Comparison of ENCODE assay signal across 15 mouse cellular contexts in the genomic region with DNA sequence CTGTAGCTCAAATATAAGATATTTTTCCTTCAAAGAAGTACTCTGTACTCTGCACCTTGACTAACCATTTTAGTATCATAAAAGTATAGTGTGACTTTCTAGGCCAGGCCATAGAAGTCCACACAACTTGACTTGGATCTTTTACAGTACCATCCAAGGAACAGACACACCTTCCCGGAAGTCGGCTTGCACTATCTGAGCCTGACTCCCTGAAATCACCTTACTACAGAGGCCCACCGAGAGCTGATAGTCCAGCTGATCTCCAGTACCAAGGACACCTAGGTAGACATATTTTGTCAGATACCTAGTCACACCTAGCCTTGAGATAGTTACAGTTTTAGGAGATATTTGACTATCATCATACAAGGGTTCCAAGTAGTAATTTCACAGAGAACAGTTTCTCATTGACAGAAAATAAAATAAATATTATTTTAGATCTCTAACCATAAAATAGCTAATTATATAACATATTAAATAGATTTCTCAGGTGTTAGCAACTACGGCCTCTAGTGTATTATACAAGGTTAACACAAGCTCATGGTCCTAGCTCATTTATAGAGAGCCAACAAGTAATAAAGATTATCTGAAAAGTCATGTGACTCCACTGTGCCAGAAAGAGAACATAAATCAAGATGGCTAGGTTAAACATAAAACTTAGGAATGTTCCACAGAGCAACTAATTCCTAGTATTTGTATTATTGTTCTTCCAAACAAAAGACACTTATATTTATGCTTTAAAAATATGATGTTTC.
"Had no signal": no experiment of that assay in that cellular context is flagged by ENCODE, and none has a peak within 500 bp of the region (broad histone marks: within the 10 kb centered on the region; RNA-seq: fewer than 3 reads in every experiment).

No protein-coding gene starts in this region.

- H3K9me3 ChIP-seq: megakaryocyte, embryonic 14.5 days; midbrain, embryonic 13.5 days; midbrain, embryonic 15.5 days; neural tube, embryonic 12.5 days had no signal

- H3K36me3 ChIP-seq: midbrain, embryonic 13.5 days; midbrain, embryonic 15.5 days; neural tube, embryonic 12.5 days had no signal

- H3K27me3 ChIP-seq: megakaryocyte, embryonic 14.5 days; midbrain, embryonic 13.5 days; midbrain, embryonic 15.5 days; neural tube, embryonic 12.5 days had no signal

- H3K4me1 ChIP-seq: megakaryocyte, embryonic 14.5 days; midbrain, embryonic 13.5 days; midbrain, embryonic 15.5 days; neural tube, embryonic 12.5 days had no signal

- DNase-seq: lung, adult 18-20 months; lung, embryonic 14.5 days; lung, postnatal 14 days; lung, postnatal 36 days; right cerebral cortex, postnatal 14 days; spleen, adult 18-20 months; thymus, adult 18-20 months; thymus, postnatal 25 days; thymus, postnatal 4 days had no signal

- H3K4me2 ChIP-seq: lung, embryonic 14.5 days; midbrain, embryonic 11.5 days; midbrain, embryonic 13.5 days; midbrain, embryonic 15.5 days; neural tube, embryonic 12.5 days had no signal

- ATAC-seq: midbrain, embryonic 13.5 days; midbrain, embryonic 15.5 days had no signal

- H3K4me3 ChIP-seq: megakaryocyte, embryonic 14.5 days; midbrain, embryonic 13.5 days; midbrain, embryonic 15.5 days; neural tube, embryonic 12.5 days had no signal

- H3K27ac ChIP-seq: macrophage; midbrain, embryonic 13.5 days; midbrain, embryonic 15.5 days; neural tube, embryonic 12.5 days had no signal

- H3K9ac ChIP-seq: lung, embryonic 14.5 days; midbrain, embryonic 13.5 days; midbrain, embryonic 15.5 days; neural tube, embryonic 12.5 days had no signal
